Mouse (Mus musculus) lung, embryonic 14.5 days (tissue): ENCODE results near the gene Arid1b. TPM values are rescaled to one million over a fixed set of nuclear protein-coding genes. Genes with fewer than 3 reads are reported as not detected.

Source experiments
- ATAC-seq: fragments of 200-750 bp; cut with Nextera tagmentation; 2 replicates; pipeline ENCODE4 v1.8.0; 2017; ENCODE audit warnings: mild to moderate bottlenecking, moderate TSS enrichment, moderate library complexity; ENCODE audit not compliant: insufficient read depth
- DNase-seq: peaks from one replicate; pipeline ENCODE4 v3.0.0-alpha.2; 2015
- H3K27ac ChIP-seq: fragments of 300-500 bp; sonication (generic); 2 replicates; pipeline ENCODE4 v1.5.1; 2014; ENCODE audit warnings: low read depth, mild to moderate bottlenecking, moderate library complexity
- H3K27me3 ChIP-seq: fragments of 300-500 bp; sonication (generic); 2 replicates; pipeline ENCODE4 v1.6.1; 2014; ENCODE audit warnings: low read length, control low read depth; ENCODE audit not compliant: insufficient read depth
- H3K36me3 ChIP-seq: fragments of 300-500 bp; sonication (generic); 2 replicates; pipeline ENCODE4 v1.6.1; 2014; ENCODE audit warnings: control low read depth; ENCODE audit not compliant: insufficient read depth
- H3K4me1 ChIP-seq: fragments of 300-500 bp; sonication (generic); 2 replicates; pipeline ENCODE4 v1.6.1; 2014; ENCODE audit warnings: antibody characterized with exemption, control low read depth; ENCODE audit not compliant: insufficient read depth
- H3K4me2 ChIP-seq: fragments of 300-500 bp; sonication (generic); 2 replicates; pipeline ENCODE4 v1.6.1; 2014; ENCODE audit warnings: mild to moderate bottlenecking
- H3K4me3 ChIP-seq: fragments of 300-500 bp; sonication (generic); 2 replicates; pipeline ENCODE4 v1.5.1; 2014; ENCODE audit warnings: low read depth, low read length
- H3K9ac ChIP-seq: fragments of 300-500 bp; sonication (generic); 2 replicates; pipeline ENCODE4 v1.6.1; 2014
- H3K9me3 ChIP-seq: fragments of 300-500 bp; sonication (generic); 2 replicates; pipeline ENCODE4 v1.6.1; 2016; ENCODE audit warnings: low read depth, low read length, control low read depth
- CTCF ChIP-seq: IDR thresholded peaks from 2 replicates; pipeline ENCODE4 v1.5.1; 2016; ENCODE audit warnings: antibody characterized with exemption, low read depth
- WGBS: fragments of 180-500 bp; shearing (Covaris S2); extraction: QIAGEN DNeasy Blood & Tissue Kit; methylation state at CpG from one replicate; pipeline ENCODE4 v1.1.7; 2014; 5-methylcytosine and 5-hydroxymethylcytosine counted together
- polyA plus RNA-seq: library from polyadenylated mRNA; unstranded; fragments of >200 nt; fragmentation: Nextera tagmentation; extraction: Ambion mirVana; gene quantifications from 2 replicates; pipeline ENCODE4 v1.2.1, GENCODE M21; 2014

Arid1b gene
- polyA plus RNA-seq, 1 experiment from 2014 or later: 17.3 TPM

DNA sequence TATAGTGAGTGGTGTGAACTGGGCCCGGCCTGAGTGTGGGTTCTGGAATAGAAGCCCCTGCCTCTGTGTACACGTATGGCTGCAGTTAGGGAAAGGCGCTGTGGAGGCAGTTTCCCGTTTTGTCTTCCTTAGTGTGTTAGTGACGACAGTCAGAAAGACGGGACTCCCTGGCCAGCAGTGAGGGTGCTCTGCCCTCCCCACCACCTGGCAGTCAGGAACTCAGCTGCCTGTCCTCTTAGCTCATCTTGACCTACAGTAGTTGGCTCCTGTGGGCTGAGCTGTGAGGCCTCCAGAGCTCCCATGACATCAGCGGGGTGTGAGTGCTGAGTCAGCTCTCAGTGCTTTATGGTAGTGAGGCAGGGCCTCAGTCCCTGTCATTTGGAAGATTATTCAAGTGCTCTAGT lies 156.5 kb downstream of the Arid1b start:
- Histone ChIP-seq H3K27ac (peak overlapping the region; percentile 38; the same call in 1 of the 2 replicates), H3K4me3 (no peak overlapping the region), H3K9ac (no peak overlapping the region), H3K4me1 (peaks cover 8% of the 10 kb centered on the region), H3K4me2 (no peak overlapping the region), H3K9me3 (no peaks in the 10 kb centered on the region), H3K27me3 (no peaks in the 10 kb centered on the region), H3K36me3 (no peaks in the 10 kb centered on the region)
- WGBS: 32% methylated on average over 7 of the region's 7 CpGs
- no peak for TF ChIP-seq CTCF
- ATAC-seq (peak; percentile 77), DNase-seq (peak; percentile 62)

DNA sequence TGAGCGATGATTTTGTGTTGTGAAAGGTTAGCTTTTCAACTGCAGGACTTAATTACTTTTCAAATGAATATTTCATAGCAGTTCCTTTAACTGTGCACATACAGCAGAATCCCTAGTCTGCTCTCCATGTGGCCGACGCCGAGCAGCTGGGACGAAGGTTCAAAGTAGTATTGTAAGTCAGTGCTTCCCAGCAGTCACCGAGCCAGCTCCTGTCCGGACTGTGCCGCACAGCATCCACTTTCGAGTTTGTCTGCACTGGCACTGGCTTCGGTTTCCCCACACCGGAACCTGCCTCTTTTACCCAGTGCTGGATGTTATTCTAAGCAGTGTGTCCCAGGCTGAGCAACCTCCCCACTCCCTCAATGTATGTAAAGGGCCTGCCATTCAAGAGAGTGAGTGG lies 157.7 kb downstream of the Arid1b start:
- Histone ChIP-seq H3K27ac (no peak overlapping the region), H3K27me3 (no peaks in the 10 kb centered on the region), H3K9ac (no peak overlapping the region), H3K9me3 (no peaks in the 10 kb centered on the region), H3K4me1 (peaks cover 8% of the 10 kb centered on the region), H3K4me3 (no peak overlapping the region), H3K36me3 (no peaks in the 10 kb centered on the region), H3K4me2 (no peak overlapping the region)
- TF ChIP-seq CTCF: no peak
- peak; percentile 44 for DNase-seq
- WGBS: 39% methylated on average over 11 of the region's 11 CpGs
- ATAC-seq: 0 out of 2 replicates have a peak, but pooled peaks have one; percentile 47

DNA sequence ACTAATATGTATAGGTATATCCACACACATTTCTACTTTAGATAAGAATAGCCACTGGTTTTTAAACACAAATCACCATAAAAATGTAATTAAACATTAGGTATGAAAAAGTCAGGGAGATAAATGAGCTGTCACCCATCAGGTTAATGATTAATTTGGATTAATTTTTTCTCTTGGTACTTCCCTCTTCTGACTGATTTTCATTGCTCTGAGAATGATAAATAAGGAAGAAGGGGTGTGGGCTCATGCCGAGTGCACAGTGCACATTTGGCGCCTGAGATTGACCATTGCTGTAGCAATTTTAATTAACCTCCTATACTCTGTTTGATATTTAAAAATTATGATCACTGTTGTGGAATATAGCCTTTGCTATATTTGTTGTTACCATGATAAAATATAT lies 159.3 kb downstream of the Arid1b start:
- Histone ChIP-seq H3K9ac (no peak overlapping the region), H3K4me3 (no peak overlapping the region), H3K27me3 (no peaks in the 10 kb centered on the region), H3K4me2 (no peak overlapping the region), H3K36me3 (no peaks in the 10 kb centered on the region), H3K27ac (no peak overlapping the region), H3K9me3 (no peaks in the 10 kb centered on the region), H3K4me1 (peaks cover 8% of the 10 kb centered on the region)
- no peak for TF ChIP-seq CTCF
- WGBS: 84% methylated on average over 2 of the region's 2 CpGs
- ATAC-seq (no peak), DNase-seq (no peak)

DNA sequence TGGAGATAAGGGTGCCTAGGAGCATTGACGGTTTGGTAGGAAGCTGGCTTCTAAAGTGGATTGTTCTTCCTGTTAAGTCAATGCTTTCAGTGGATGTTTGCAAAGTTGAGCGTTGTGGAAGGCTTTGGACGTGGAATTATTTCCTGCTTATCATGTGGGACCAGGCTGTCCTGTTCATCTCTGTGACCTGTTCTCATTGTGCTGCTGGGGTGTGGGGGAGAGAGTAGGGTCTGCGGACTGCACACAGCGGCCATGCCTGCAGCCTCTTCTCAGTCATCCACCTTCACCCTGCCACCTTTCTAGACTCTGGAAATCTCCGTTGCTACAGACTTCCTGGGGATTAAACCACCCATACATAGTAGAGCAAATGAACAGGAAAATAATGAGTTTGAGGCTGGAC lies 160.2 kb downstream of the Arid1b start:
- no peak for TF ChIP-seq CTCF
- Histone ChIP-seq H3K4me2 (no peak overlapping the region), H3K9me3 (no peaks in the 10 kb centered on the region), H3K36me3 (peaks cover under 1% of the 10 kb centered on the region; the same call in 1 of the 2 replicates), H3K4me3 (no peak overlapping the region), H3K27ac (no peak overlapping the region), H3K9ac (no peak overlapping the region), H3K27me3 (no peaks in the 10 kb centered on the region), H3K4me1 (peaks cover 8% of the 10 kb centered on the region)
- ATAC-seq (no peak), DNase-seq (no peak)
- WGBS: 59% methylated on average over 6 of the region's 6 CpGs

- H3K9ac ChIP-seq: no peak overlapping the region
- peaks cover 7% of the 10 kb centered on the region; the same call in 1 of the 2 replicates for H3K36me3 ChIP-seq
- DNase-seq (no peak), ATAC-seq (no peak)
- H3K27ac ChIP-seq: no peak overlapping the region
- no peaks in the 10 kb centered on the region for H3K4me1 ChIP-seq
- no peaks in the 10 kb centered on the region for H3K9me3 ChIP-seq
- H3K27me3 ChIP-seq: no peaks in the 10 kb centered on the region
- H3K4me3 ChIP-seq: no peak overlapping the region
- H3K4me2 ChIP-seq: no peak overlapping the region
- 70% methylated on average over 7 of the region's 7 CpGs for WGBS
- TF ChIP-seq CTCF: no peak
These were observed 163.5 kb downstream of the Arid1b start for GRCm38 (mm10) chr17:5157609-5158008.

DNA sequence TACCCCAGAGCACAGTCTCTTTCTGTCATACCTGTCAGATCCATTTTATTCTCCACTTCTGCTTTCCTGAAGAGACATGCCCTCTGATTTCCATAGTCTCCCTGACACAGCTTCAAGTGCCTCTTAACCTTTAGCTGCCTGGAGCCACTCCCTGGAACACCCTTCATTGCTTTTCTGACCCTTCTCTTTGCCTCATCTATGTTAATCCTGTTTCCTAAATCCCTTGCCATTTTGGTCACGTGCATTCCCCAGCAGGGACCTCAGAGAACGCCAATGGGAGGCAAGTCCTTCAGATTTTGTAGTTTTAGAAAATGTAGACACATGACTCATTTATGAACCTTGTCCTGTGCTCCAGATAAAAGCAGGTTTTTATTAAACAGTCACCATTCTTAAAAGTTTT lies 168.4 kb downstream of the Arid1b start:
- no peaks in the 10 kb centered on the region for H3K9me3 ChIP-seq
- ATAC-seq (no peak), DNase-seq (no peak)
- no peak overlapping the region for H3K9ac ChIP-seq
- H3K4me1 ChIP-seq: no peaks in the 10 kb centered on the region
- no peak for TF ChIP-seq CTCF
- no peak overlapping the region for H3K27ac ChIP-seq
- H3K36me3 ChIP-seq: peaks cover 7% of the 10 kb centered on the region; the same call in 1 of the 2 replicates
- no peak overlapping the region for H3K4me2 ChIP-seq
- no peaks in the 10 kb centered on the region for H3K27me3 ChIP-seq
- 65% methylated on average over 2 of the region's 2 CpGs for WGBS
- H3K4me3 ChIP-seq: no peak overlapping the region

DNA sequence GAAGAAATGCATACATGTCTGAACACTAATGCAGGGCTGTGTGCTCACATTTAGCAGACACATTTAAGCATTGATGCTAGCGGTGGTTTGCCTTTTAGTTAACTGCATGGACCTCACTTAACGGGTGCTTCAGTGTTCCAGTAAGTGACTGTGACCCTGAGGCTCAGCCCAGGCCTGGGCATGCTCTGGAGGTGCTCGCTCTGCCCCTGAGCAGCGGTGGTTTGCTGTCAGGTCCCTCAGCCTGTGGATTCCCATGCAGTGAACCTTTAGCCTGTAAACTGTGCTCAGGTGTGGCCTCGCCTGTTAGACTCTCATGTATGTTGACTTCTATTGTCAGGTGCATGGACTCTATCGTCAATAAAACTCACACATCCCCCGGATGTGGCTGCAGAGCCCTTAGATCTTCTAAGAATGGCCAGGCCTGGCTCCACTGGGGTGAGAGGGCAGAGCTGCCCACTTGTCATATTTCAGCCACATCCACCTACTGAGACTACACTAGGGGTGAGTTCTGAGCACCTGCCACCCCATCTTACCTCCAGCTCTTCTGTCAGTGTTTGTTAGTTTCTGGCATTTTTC lies 169.2 kb downstream of the Arid1b start:
- Histone ChIP-seq H3K27me3 (no peaks in the 10 kb centered on the region), H3K27ac (no peak overlapping the region), H3K9me3 (no peaks in the 10 kb centered on the region), H3K4me3 (no peak overlapping the region), H3K4me2 (no peak overlapping the region), H3K9ac (no peak overlapping the region), H3K36me3 (peaks cover 7% of the 10 kb centered on the region; the same call in 1 of the 2 replicates), H3K4me1 (no peaks in the 10 kb centered on the region)
- no peak for ATAC-seq
- no peak for TF ChIP-seq CTCF
- 75% methylated on average over 7 of the region's 7 CpGs for WGBS
- no peak for DNase-seq
